Mouse (Mus musculus): ENCODE results near the gene Wnt2b.

Gene Wnt2b

DNA sequence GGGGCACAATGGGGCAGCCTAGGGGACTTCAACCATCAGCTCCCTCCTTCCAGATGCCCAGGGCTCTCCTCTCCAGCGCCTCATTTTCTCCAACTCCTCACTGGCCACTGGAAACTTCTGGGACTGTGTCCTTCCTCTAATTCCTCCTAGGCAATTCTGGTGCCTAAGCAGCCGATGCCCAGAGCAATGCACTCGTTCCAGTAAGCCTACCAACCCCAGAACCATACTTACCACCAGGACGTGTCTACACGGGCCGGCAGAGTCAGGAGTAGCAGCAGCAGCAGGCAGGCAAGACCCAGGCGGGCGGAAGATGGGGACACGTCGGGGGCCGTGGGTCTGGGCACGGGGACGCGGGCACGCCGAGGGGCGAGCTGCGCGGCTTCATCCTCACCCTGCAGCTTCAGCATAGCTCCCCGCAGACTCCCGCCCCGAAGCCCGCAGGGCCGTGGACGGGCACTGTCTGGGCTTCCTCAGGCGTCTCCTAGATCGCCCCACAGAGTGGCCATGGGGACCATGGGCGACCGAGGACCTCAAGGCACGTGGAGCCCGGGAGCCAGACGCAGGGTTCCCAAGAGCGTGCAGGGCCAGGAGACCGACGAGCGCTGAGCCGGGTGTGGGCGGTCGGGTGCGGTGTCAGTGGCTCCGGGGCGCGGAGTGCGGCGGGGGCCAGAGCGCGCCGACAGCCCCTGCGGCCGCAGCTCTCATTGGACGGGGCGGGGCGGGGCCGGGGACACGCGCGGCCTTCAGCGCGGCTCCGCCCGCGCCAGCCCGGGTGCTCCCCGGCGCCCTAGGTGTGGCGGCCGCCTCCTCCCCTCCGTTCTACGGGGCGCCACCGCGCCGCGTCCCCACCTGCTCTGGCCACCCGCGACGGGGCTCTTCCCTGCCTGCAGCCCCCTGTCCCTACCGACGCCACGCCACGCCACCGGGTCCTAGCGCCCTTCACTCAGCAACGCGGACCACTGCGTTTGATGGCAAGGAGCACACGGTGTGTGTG lies at the start of gene Wnt2b:
Gene Wnt2b (minus strand): TSS at position 856 of the 994 bp plus-strand sequence.
- CTCF ChIA-PET = interaction anchor here in 3 of 4 experiments (0.6 to 1.7 kb wide), 4 partner anchors 178 to 247 kb away, joined by 3 to 7 read pairs (median 4); no protein-coding TSS in a partner anchor
- POLR2A ChIA-PET = interaction anchor here in 3 of 4 experiments (0.6 to 0.7 kb wide), 6 partner anchors 12 to 242 kb away, joined by 3 to 4 read pairs (median 3); no protein-coding TSS in a partner anchor

DNA sequence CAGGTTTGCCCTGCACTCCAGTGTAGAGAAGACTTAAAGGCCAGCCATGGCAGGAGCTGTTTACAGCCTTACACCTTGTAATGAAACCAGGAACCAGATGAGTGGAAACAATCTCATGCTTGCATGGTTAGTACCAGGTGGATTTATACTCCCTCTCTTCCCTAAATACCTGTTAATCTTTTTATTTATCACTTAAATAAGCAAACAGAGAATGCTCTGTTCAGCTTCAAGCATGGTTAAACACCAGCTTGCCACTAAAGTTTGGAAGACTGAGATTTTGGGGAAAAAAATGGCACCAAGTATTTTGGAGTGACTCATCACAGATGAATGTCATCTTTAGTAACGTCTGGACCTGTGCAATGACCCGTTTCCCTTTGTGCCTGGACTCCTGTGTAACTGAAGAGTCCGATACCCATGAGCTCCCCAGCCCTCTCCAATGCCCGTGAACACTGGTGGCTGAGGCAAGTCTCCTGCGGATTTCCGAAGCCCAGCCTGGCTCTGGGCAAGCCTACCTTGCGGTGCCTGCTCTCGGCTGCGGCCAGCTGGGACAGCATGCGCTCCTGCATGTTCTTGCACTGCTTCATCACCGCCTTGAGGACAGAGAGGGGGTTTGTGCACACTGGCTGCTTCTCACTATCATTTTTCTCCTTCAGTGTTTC lies 49.1 kb upstream of the Wnt2b start:
- ChIA-PET CTCF (interaction anchor here in 1 of 4 experiments (0.7 kb wide), 1 partner anchor 18 kb away, joined by 5 read pairs; no protein-coding TSS in a partner anchor), POLR2A (interaction anchor here in 1 of 4 experiments (0.6 to 1.3 kb wide), 3 partner anchors 10 to 96 kb away, joined by 4 to 5 read pairs (median 4); no protein-coding TSS in a partner anchor)

DNA sequence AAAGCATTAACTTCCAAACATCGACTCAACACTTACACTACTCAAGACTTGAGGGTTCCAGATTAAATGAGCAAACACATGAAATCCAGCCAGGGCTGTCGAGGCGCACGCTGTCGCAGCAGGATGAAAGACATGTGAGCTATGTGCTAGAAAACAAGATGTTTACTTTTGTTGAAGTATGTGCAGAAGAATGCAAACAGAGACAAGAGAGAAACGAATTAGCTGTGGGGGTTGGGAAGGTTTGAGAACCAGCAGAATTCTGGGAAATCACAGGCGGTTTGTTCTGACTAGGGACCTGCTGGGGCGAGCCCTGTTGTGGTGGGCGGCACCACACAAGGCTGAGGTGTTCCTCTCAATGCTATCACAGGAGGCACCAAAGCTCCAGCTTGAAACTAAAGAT lies 46.3 kb upstream of the Wnt2b start:
- CTCF ChIA-PET = interaction anchor here in 2 of 4 experiments (1.0 to 2.1 kb wide), 2 partner anchors 15 to 51 kb away, joined by 3 to 5 read pairs; no protein-coding TSS in a partner anchor
- POLR2A ChIA-PET = interaction anchor here in 1 of 4 experiments (0.7 kb wide), 1 partner anchor 11 kb away, joined by 3 read pairs; no protein-coding TSS in a partner anchor

DNA sequence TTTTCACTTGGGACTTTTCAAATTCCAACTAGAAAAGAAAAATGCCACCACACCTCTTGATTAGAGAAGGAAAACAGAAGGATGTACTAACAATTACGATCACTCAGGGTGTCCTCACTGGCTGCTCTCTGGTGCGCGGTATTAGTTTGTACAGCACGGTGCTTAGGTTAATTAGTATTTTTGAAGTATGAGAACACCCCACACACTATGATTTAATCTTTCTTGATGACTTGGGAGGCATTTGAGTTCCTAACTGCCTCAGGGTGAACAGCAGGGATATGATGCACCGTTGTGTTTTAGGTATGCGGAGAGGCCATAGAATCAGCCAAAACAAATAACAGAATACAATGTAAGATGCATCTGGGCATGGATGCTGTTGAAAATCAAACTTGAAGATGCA lies 44.4 kb upstream of the Wnt2b start:
- CTCF ChIA-PET = interaction anchor here (0.6 to 2.9 kb wide), 9 partner anchors 13 to 291 kb away, joined by 3 to 8 read pairs (median 5); no protein-coding TSS in a partner anchor
- POLR2A ChIA-PET = interaction anchor here in 1 of 4 experiments (1.0 to 1.1 kb wide), 2 partner anchors 9 to 785 kb away, joined by 3 read pairs; partner anchors contain the start of gene Magi3

DNA sequence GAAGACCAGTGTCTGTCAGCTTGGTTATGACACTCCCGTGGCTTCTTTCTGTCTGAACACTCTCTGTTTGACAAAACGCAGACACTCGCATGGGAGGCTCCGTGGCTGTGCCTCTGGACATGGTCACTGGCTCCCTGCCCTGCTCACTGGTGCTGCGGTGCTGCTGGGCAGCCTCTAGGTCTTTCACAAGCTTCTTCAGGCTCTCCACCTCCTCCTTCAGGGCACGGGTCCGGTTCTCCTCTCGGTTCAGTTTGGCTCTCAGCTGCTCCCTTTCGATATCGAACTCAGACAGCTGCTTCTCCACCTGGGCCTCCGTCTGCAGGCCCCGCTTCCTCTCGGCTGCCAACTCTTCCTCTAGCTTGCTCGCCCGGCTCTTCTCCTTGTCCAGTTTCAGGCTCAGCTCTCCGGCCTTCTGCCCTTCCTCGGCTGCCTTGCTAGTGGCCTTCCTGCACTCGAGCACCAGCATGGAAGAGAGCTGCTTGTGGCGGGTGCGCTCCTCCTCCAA lies 43.9 kb upstream of the Wnt2b start:
- ChIA-PET POLR2A (interaction anchor here in 2 of 4 experiments (0.6 to 1.7 kb wide), 6 partner anchors 9 to 1188 kb away, joined by 3 to 4 read pairs (median 3); partner anchors contain the start of gene Magi3 (in 1 of the 2)), CTCF (interaction anchor here (0.6 to 2.9 kb wide), 12 partner anchors 12 to 291 kb away, joined by 3 to 8 read pairs (median 4); no protein-coding TSS in a partner anchor)

DNA sequence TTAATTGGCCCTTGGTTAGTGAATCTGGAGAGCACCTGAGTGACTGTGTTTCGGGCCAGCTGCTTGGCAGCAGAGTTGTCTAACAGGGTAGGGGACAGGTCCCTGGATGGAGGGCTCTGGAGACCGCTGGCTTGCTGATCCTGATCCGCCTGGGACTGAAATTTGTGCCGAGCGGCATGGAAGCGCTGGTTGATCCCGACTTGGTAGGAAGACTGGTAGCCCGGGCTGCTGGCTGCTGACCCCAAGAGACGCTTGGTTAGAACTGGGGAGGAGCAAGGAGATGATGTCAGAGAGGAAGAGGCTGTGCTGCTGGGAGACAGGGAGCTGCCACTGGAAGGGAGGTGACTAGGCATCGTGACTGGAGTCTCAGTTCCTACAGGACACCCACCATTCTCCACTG lies 43.3 kb upstream of the Wnt2b start:
- CTCF ChIA-PET = interaction anchor here in 3 of 4 experiments (0.6 to 2.9 kb wide), 10 partner anchors 12 to 246 kb away, joined by 3 to 11 read pairs (median 4); no protein-coding TSS in a partner anchor

DNA sequence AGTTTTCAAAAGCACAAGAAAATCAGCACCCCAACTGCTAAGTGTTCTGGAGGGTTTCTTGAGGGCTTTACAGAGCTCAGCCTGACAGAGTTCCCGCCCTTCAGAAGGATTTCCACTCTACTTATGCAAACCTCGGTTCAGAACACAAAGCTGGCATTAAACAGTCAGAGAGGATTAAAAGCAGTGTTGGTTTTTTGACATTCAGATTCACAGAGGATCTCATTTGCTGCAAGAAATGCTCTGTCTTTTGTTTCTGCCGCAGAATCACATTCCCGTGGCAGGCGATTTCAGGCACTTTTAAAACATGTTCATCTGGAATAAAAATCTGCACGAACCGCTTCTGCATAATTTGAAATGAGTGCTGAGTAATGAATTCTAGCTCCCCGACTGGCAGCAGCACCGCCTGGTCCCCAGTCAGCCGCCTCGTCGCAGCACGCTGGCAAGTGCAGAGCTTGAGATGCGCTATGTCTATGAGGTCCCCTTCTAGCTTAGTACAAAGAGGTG lies 42.3 kb upstream of the Wnt2b start:
- CTCF ChIA-PET = interaction anchor here in 2 of 4 experiments (1.7 to 2.9 kb wide), 3 partner anchors 11 to 55 kb away, joined by 8 to 11 read pairs (median 8); no protein-coding TSS in a partner anchor
- POLR2A ChIA-PET = interaction anchor here in 1 of 4 experiments (0.9 to 1.7 kb wide), 3 partner anchors 10 to 55 kb away, joined by 3 to 4 read pairs (median 3); no protein-coding TSS in a partner anchor

More for the DNA sequence above, 43.3 kb upstream of the Wnt2b start:
- POLR2A ChIA-PET = interaction anchor here in 2 of 4 experiments (0.6 to 1.7 kb wide), 6 partner anchors 9 to 1188 kb away, joined by 3 to 4 read pairs (median 3); partner anchors contain the start of gene Magi3 (in 1 of the 2)

DNA sequence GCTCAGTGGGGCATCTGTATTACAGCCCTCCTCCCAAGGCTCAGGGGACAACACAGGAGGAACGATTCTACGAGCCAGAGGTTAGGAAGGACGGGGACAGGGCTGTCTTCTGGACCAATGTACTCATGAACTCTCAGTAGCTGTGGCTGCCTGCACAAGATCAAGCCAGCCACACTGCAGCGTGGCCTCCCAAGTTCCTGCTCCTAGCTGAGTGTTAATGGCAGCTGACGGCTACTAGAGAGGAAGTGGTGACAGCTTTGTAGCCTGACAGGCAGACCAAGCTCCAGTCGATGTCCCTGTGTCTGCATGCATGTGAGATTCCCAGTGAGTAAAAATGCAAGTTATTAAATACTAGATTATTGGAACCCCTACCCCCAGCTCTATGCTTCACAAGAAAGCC lies 39.7 kb upstream of the Wnt2b start:
- ChIA-PET CTCF (interaction anchor here in 3 of 4 experiments (0.6 to 1.1 kb wide), 4 partner anchors 8 to 300 kb away, joined by 3 to 6 read pairs (median 4); no protein-coding TSS in a partner anchor), POLR2A (interaction anchor here in 3 of 4 experiments (0.6 to 1.3 kb wide), 6 partner anchors 18 to 58 kb away, joined by 3 to 12 read pairs (median 4); partner anchors contain the start of gene Cttnbp2nl (in 2 of the 3))

DNA sequence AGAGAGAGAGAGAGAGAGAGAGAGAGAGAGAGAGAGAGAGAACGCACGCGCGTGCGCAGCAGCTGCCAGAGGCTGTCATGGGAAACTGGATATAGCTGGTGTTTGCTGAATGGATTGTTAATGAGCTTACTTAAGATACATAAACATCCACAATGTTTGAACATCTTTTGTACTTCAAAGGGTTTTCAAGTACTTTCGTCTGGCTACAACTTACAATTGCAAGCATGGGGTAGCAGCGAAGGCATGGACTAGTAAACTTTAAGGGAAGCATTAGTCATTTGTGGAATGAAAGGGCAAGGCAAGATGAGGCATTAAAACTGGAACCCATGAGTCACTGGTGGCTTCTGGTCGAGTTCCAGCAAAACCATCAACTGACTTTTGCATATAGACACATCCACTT lies 38.8 kb upstream of the Wnt2b start:
- POLR2A ChIA-PET = interaction anchor here in 2 of 4 experiments (0.9 to 1.3 kb wide), 4 partner anchors 19 to 58 kb away, joined by 3 to 4 read pairs (median 4); partner anchors contain the start of gene Cttnbp2nl (in 2 of the 2)

DNA sequence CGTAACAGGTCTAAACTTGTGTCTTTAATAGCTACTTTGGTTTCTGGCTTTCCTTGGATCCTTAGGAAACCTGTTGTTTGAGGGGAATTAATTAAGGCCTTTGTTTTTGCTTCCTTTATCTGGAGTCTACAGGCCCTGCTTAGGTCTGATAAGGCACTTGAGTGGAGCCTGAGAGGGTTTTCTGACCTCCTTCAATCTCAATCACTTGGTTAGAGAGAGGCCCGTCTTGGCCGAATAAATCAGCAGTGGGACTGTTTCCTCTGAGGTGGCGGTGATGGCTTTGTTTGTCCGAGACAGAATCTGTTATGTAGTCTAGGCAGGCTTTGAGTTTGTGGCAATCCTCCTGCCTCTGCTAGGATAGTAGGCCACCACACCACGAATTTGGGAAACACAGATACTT lies 35.8 kb upstream of the Wnt2b start:
- ChIA-PET POLR2A (interaction anchor here in 2 of 4 experiments (1.1 to 2.5 kb wide), 3 partner anchors 8 to 61 kb away, joined by 3 to 7 read pairs (median 3); no protein-coding TSS in a partner anchor), CTCF (interaction anchor here in 1 of 4 experiments (1.3 kb wide), 1 partner anchor 60 kb away, joined by 3 read pairs; no protein-coding TSS in a partner anchor)

More for the DNA sequence above, 38.8 kb upstream of the Wnt2b start:
- CTCF ChIA-PET = interaction anchor here in 2 of 4 experiments (0.6 to 0.9 kb wide), 3 partner anchors 16 to 274 kb away, joined by 3 to 4 read pairs (median 3); partner anchors contain the start of gene Mov10 (in 1 of the 2)

DNA sequence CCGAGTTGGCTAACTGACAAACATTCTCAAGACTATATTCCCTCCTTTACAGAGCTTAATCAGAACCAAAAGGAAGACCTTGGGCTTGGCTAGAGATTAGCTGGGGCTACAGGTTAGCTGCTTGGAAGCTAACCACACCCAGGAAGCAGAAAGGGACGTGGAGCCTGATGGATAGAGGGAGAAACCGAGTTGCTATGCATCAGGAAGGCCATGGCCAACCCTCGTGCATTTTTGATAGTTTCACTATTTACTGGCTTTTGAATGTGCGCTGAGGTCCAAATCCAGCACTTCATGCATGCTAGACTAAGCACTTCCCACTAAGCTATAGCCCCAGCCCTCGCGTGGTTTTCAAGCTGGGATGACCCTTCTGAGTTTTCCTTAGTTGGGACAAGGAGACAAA lies 34.0 kb upstream of the Wnt2b start:
- ChIA-PET CTCF (interaction anchor here in 3 of 4 experiments (0.5 to 4.7 kb wide), 7 partner anchors 31 to 426 kb away, joined by 3 to 22 read pairs (median 3); no protein-coding TSS in a partner anchor), POLR2A (interaction anchor here in 2 of 4 experiments (0.7 to 1.6 kb wide), 5 partner anchors 53 to 178 kb away, joined by 3 to 5 read pairs (median 3); partner anchors contain the start of genes Cttnbp2nl (in 1 of the 2) and Mov10 (in 1 of the 2))

DNA sequence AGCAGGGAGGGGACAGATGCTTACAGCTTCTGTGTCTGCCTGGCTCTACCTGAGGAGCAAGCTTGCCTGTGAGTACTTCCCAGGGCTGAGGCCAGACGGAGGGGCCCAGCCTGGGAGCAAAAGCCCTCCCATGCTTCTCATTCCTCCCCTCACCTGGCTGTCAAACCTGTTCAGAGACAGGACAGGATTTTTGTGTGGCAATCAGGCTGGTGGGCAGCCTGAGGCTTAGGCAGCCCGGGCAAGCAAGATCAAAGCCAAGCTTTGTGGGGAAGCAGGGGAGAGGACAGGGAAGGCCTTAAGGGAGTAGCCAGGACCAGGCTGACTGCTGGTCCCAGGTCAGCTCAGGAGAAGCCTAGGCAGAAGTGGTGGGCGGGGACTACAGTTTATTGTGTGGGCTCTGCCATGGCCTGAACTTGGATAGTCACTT lies 32.7 kb upstream of the Wnt2b start:
- ChIA-PET CTCF (interaction anchor here (1.9 to 4.7 kb wide), 5 partner anchors 63 to 65 kb away, joined by 11 to 76 read pairs (median 22); no protein-coding TSS in a partner anchor), POLR2A (interaction anchor here in 3 of 4 experiments (0.6 to 1.6 kb wide), 6 partner anchors 9 to 279 kb away, joined by 3 to 4 read pairs (median 3); partner anchors contain the start of gene Mov10 (in 1 of the 3))

DNA sequence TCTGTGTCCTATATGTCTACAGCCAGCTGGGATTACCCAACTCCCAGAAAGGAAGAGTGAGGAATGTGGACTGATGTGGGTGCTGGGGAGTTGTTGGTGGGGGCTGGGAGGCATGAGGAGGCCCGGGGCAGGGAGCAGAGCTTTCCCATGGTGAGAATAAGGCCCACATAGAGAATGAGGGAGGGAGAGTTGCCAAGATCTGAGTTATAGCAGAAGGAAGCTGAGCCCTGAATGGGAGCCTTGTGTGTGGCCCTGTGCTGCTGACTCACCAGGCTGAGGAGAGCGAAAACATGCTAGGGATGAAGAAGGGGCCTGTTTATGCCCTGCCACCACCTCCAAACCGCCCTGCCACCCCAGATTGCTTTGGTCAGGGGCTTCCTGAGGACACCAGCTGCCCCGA lies 32.1 kb upstream of the Wnt2b start:
- POLR2A ChIA-PET = interaction anchor here in 3 of 4 experiments (0.6 to 2.2 kb wide), 8 partner anchors 9 to 278 kb away, joined by 3 to 9 read pairs (median 4); partner anchors contain the start of gene Cttnbp2nl (in 1 of the 3)
- CTCF ChIA-PET = interaction anchor here (0.6 to 4.7 kb wide), 18 partner anchors 8 to 279 kb away, joined by 3 to 76 read pairs (median 4); partner anchors contain the start of gene Cttnbp2nl (in 1 of the 4)

DNA sequence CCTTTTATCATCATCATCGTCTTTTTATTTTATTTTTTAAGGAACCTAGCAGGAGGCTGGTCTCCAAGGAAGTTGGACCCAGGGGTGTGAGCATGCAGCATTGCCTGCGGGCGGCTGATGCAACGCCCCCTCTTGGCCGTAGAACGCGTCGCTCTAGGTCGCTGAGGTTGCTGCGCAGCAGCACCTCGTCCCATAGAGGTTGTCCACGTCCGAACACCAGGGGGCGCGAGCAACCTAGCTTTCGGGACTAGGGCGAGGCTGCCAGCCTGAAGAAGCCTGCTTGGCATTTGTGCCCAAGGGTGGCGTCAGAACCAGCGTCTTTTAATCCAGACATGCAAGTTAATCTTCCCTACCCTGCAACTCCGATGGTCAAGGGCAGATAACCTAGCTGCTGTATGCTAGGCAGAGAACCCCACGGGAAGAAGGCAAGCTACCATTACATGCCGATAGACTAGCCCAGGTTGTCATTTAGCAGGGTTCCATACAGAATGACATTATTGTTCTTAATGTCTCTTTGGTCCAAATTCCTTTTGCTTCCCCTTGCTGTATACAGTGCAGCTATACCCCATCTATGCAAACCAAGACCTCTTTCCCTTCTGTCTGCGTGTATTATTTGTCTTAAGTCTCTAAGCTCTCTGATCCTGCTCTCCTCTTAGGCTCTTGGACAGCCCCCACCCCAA lies 31.1 kb upstream of the Wnt2b start:
- CTCF ChIA-PET = interaction anchor here (0.5 to 4.7 kb wide), 51 partner anchors 8 to 278 kb away, joined by 3 to 76 read pairs (median 4); partner anchors contain the start of gene Cttnbp2nl (in 2 of the 4)
- POLR2A ChIA-PET = interaction anchor here in 2 of 4 experiments (1.0 to 2.2 kb wide), 5 partner anchors 12 to 66 kb away, joined by 3 to 9 read pairs (median 3); partner anchors contain the start of gene Cttnbp2nl (in 1 of the 2)

DNA sequence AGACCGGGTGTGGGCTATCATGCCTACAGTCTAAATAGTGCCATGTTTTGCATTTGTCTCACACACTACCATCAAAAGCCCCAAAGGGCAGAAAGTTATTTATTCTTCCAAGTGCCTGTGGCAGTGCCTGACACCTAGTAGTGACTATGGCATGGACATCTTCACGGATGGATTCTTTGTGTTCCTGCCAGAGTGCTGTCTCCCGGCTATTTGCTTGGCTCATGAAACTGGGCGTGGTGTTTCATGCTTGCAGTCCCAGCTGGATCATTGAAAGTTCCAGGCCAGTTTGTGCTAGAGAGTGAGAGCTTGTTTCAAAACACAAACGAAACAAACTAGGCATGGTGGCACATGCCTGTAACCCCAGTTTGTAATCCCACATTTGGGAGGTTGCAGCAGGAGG lies 30.0 kb upstream of the Wnt2b start:
- POLR2A ChIA-PET = interaction anchor here in 1 of 4 experiments (2.2 kb wide), 1 partner anchor 67 kb away, joined by 9 read pairs; no protein-coding TSS in a partner anchor
- CTCF ChIA-PET = interaction anchor here (0.6 to 4.7 kb wide), 12 partner anchors 11 to 277 kb away, joined by 3 to 76 read pairs (median 8); partner anchors contain the start of gene Cttnbp2nl (in 1 of the 4)
